Mouse (Mus musculus) T-cell, adult 2 months (primary cell): ENCODE measurements around the gene Sos1.

Experiments used
- DNase-seq: peaks from one replicate; pipeline ENCODE4 v3.0.0; 2022; ENCODE audit warnings: low spot score

Gene Sos1

DNA sequence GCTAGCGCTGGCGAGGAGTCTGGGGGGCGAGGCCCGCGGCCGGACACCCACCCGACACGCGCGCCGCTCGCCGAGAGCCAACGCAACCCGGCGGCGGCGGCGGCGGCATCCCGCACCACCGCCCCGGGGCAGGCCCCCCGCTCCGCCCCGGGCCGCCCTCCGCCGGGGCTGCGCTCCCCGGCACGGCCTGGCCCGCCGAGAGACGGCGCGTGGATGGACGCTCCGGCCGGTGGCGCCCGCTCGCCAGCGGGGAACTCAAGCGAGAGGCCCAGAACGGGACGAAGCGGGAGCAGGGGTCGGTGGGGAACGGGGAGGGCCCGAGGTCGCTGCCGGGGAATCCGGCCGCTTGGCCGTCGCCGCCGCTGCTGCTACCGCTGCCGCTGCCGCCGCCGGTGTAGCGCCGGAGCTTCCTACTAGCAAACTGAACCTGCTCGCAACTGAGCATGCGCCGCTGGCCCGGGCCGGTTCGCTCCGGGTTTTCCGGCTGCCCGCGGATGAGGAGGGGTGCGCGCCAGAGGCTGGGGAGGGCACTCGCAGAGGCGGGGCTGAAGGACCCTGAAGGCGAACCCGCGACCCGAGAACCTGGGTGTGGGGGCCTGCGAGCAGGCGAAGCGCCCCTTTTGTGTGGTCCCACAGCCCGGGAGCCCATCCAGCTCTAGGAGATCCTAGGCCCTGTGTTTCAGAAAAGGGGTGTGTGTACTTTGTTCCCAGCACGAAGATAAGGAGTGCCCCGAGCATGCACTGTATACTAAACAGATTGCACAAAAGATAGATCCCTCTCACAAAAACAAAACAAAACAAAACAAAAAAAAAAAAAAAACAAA, at the start of gene Sos1:
Sos1 (minus strand) TSS at position 423 of the 824 bp plus-strand sequence.
- DNase-seq = peak; percentile 94

DNA sequence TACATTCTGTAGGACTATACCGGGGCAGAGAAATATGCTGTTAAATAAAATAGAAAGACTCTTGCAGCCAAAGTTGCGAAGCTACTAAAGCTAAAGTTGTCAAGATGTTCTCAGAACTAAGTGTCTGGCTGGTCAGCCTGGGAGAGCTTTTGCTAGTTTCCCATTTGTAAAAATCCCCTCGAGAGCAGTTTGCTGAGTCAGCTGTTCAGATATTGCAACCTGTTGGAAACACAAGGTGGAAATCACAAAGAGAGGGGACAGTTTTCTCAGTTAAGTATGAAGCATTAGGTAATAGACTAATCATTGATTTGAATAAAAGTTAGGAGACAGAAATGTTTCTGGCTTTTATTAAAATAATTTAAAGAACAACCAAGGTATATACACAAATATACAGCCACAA, 43.0 kb upstream of the Sos1 start:
- DNase-seq = no peak

DNA sequence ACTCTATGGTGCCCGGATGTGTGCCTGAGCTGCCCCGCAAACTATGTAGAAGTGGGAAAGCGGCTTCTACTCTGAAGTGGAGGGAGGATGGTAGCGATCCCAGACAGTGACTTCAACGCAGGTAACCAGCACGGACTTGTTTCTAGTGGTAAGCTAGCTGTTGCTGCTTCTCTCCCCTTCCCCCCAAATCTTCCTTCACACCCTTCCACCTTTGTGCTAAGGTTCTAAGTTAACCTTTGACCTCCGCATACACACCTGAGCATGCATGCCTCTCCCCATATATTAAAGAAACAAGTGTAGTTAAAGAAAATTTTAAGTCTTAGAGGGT, 41.9 kb upstream of the Sos1 start:
- peak; percentile 32 for DNase-seq

DNA sequence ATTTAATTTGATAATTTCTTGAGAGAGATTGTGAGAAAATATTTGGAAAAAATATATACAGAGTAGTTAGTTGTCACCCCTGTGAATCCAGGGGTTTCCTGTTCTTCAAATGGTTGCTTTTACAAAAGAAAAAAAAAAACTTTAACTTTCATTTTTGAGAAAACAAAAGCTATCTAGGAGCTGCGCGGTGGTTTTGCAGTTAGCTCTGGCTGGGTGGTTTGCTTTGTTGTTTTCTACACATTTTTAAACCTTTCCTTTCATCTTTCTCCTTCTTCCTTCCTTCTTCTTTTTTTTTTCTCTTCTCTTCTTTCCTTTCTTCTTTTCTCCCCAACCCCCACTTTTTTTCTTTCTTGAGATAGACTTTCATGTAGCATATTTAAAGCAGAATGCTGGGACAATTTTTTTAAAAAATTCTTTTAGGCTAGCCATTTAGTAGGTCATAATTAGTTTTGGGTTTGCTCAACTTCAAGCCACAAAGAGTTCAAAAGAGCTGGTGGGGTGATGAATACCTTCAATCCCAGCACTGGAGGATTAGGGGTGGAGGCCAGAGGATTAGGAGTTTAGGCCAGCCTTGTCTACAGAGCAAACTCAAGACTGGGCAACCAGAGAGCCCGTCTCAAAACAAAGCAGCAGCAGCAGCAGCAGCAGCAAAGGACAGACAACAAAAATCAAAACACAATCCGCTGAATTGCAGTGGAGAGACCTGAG, 41.4 kb upstream of the Sos1 start:
- peak; percentile 23 for DNase-seq

DNA sequence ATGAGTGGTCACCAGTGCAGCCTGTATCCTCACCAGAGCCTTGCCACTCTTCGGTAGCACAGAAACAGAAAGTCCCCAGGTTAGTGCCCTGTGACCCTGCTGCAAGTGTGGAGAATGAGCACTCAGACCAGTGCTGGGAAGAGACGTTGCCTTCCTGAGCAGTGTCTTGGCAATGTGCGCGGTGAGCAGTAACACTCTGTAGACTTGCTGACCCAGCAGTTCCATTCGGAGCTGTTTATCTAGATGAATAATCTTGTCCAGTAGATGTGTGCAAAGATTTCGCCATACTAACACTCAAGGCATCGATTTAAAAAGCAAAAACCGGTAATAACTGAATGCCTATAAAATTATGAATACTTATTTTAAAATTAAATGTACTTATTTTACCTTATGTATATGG, 40.3 kb upstream of the Sos1 start:
- DNase-seq = no peak

DNA sequence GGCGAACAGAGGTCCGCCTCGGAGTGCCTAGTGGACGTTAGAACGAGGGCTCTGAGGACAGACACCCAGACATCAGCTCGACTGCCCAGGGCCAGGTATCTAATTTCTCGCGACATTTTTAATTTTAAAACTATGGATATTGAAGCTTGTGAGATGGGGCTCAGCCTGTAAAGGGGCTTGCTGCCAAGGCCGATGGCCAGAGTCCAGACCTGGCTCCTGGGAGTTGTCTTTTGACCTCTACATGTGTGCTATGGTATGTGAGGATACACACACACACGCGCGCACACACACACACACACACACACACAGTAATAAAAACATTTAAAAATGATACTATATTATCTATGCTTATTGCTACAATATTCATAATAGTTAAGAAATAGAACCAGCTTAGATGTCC, 38.6 kb upstream of the Sos1 start:
- DNase-seq = no peak

DNA sequence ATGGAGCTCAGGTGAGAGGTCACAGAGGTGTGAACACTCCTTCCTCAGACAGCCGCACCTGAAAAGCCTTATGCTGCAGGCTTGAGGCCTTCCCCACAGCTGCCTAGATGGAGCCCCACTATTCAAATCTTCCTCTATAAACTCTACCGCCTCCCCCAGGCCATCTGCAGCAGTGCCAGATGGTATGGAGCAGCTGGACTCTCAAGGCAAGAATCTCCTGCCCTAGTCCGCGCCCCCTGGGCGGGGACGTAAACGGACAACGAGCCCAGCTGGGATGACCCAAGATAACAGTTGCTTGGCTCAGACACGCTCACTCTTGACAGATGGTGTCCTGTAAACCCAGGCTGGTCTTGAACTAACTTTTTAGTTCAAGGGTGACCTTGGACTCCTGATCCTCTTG, 37.0 kb upstream of the Sos1 start:
- no peak for DNase-seq

DNA sequence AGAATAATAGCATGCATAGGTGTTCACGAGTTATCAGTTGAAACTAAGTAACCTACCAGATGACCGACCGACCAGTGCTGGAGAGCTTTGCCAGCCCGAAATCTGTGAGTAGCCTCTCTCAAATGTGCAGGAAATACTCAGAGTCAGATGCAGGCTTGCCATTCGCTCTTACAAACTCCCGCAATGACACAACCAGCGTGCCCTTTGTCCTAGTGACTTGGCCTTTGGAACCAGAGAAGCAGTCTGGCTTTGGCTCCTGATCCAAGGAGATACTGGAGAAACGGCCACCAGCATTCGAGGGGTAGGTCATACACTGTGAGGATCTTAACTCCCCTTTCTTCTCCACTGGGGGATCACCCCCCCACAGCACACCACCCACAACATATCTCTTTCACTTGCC, 35.7 kb upstream of the Sos1 start:
- DNase-seq = no peak

DNA sequence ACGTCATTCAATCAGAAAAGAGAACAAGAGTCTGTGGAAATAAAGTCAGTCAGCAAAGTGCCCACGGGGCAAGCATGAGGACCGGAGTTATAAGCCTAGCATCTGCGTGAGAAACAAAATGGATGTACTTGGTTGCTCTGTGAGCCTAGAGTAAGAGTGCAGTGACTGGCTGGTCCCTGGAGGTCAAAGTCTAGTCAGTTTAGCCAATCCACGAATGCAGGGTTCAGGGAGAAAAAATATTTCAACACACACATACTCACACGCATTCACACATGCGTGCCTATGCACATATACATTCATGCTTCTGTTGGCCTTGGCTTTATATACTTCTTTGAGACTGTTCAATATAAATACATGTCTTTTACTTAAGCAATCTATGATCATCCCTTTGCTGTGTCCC, 35.3 kb upstream of the Sos1 start:
- DNase-seq = no peak

DNA sequence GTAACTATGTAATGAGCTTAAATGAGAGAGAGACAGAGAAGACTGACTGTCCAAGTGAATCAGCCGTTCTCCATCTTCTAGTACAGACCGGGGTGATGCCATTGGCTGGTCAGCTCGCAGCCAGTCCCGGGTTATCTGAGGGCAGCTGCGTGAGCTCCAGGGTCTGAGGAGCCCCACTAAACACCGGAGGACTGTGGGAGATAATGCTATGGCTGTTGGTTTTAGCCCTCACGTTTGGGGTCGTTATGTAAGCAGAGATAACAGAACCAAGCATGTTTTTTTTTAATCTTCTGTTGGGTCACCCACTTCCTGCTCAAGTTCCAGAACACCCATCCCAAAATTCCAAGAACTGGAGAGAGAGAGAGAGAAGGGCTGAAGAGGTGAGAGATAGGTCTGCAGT, 33.5 kb upstream of the Sos1 start:
- no peak for DNase-seq

DNA sequence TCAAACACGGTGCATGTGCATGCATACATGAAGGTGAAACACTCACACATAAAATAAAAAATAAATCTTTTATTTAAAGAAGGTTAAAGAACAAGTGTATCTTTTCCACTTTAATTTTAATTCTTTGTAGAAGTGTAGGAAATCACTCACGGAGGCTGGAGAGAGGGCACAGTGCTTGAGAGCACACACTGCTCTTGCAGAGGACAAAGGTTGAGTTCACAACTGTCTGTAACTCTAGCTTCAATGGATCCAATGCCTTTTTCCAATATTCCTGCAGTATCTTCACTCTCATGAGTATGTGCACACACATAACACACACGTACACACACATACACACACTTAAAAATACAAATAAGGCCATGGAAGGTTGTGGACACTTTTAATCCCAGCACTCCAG, 30.2 kb upstream of the Sos1 start:
- no peak for DNase-seq

DNA sequence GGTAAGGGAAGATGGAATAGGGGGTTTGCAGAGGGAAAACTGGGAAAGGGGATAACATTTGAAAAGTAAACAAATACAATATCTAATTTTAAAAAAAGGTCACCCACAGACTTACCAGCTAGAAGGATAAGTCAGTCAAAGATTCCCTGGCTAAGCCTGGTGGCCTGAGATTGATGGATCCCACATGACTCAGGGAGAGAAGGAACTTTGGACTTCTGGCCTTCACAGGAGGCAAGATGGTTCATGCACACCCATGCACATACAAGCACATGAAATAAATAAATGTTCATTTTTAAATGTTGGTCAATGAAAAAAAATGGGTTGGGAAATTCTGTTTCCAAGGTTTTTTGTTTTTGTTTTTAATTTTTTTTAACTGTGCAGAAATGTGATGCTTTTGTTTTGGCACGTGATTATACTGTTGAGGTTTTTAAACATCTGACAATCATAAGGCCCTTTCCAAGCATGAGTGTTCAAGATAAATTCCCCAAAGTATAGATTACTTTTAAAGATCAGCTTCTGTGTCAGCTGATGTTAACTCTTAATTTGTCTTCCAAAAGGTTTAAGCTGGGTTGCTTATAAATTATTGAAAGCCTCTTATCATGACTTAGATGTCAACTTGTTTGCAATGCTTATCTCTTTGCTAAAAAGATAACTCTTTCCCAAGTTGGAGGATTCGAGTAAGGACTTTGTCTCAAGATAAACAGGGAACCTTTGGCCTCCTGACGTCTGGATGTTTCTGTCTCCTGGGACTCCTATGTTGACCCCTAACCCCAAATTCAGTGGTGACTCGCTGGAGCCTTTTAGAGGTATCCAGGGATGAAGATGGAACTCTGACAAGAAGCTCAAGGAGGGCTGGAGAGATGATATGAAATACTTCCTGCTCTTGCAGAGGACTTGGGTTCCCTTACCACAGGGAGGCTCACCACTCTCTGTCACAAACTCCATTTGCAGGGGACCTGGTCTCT, 29.5 kb upstream of the Sos1 start:
- no peak for DNase-seq

DNA sequence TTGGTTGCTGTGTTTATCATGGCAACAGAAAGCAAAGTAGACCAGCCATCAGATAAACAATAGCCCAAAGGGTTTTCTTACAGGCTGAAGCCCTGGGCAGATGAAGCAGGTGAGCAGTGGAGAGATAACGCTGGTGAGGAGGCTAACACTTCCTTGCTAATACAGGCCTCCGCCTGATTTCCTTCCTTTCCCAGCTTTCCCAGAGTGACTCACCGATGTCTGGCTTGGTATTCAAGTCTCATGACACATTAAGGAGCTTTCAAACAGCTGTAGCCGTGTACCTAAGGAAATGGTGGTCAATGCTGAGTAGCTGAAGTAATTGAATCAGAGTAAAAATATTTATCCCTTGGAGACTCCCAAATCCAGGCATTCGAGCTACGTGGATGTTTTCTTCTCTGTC, 25.5 kb upstream of the Sos1 start:
- no peak for DNase-seq

DNA sequence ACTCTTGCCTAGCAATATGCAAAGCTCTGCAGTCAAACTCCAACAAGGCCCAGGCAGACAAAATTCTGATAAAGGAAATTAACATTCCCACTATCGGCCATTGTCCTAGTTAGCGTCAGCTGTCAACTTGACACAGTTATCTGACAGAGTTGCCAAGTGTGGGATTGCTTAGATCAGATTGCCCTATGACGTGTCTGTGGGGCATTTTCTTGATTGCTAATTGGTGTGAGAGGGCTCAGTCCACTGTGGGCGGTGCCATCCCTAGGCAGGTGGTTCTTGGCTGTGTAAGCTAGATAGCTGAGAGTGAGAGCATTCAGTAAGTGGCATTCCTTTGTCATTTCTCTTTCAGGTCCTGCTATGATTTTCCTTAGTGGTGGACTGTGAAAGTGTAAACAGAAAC, 25.1 kb upstream of the Sos1 start:
- DNase-seq = no peak

DNA sequence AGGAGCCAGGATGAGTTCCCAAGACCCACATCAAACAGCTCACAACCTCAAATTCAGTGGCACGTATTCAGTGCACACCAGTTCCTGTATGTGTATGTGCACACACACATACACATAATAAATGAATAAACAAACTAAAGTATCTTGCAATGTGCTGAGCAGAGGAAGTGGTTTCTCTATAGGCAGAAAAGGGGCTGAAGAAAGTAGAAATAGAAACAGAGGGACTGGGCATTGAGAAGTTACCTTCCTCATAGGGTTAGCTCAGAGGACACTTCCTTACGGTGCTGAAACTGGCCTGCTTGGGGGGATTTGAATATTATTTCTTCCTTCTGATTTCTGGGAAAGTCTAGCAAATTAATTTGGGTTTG, 21.5 kb upstream of the Sos1 start:
- no peak for DNase-seq

DNA sequence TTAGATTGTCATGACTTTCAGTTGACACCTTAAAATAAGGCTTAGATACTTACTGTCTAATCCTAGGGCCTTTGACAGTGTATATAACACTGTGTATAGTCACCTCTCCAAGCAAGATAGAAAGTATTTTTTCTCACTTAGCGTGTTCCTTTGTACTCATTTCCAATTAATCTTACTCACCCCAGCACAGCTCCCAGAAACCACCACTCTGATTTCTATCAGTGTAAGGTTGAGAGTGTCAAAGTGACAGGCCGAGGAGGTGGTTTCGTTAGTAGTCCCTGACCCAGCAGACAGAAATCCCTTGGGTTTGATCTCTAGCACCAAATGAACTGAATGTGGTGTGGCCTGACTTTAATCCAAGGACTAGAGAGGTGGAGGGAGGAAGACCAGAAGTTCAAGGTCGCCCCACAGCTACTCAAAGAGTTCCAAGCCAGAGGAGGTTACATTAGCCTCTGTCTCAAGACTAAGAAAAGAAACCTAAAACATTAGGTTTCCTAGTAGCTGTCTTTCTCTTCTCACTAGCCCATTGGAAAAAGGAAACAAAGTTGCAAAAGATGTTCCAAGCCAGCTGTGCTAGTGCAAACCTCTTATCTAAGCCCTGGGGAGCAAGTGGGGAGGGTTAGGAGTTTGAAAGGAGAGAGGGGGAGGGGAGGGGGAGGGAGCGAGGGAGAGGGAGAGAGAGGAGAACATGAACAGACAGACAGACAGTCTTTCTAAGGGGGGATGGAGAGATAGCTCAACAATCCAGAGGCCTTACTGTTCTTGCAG, 21.0 kb upstream of the Sos1 start:
- DNase-seq = no peak

DNA sequence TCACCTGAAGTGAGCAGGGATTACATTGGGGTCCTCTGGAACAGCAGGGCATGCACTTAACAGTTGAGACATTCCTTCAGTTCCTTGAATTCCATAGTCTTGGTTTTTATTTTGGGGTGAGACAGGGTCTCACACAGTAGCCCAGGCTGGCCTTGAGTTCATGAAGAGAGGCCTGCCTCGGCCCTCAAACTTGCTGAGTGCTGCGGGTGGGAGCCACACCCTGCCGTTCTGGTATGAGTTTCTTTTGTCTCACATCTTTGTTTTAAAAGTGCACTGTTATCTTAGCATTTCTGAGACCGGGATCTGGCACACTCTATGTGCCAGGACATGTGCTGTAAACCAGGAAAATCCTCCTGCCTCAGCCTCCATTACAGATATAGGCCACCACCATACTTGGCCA, 19.8 kb upstream of the Sos1 start:
- no peak for DNase-seq

DNA sequence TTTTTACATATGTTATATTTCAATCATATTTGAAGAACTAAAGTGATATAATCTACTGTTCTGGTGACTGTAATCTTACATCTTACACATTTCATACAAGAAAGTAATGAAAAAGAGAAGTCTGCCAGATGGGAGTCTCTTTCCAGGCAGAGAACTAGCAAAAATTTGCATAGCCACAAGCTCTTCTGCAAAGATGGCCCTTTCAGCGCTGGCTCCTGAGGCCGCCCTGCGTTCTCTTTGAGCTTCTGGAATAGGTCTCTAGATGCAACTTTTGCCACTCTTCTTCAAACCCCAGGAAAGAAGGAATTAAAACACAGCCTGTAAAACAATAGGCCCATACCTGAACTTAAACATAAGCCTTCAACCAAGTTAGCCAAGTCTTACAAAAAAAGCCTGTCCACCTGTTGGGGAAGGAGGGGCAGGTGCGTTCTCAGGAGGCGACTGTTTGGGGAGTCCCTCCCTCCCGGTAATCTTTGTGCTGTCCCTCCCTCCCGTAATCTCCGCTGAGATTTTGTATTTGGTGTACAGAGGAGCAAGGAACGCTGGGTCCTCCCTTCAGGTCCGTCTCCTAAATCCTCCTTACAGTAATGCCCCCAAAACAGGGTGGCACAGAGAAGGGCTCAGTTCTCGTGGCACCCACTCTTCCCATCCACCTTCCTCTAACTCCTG, 18.5 kb upstream of the Sos1 start:
- no peak for DNase-seq

DNA sequence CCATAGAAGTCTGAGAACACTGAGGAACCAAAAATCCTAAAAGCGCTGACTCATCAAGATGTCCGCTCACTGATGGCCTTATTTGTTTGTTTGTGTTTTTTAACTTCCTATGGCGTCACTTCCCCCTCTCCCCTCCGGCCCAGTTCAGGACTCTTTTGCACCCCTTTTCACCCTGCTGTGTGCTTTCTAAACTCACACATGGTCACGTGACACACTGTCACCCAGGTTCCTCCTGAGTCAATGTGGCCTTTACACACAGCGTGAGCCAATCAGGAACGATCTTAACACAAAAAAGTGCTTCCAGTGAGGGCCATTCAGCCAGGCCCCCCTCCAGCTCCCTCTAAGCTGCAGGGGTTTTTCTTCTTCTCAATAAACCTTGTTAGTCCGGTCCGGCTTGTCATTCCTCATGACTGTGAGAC, 16.9 kb upstream of the Sos1 start:
- no peak for DNase-seq

DNA sequence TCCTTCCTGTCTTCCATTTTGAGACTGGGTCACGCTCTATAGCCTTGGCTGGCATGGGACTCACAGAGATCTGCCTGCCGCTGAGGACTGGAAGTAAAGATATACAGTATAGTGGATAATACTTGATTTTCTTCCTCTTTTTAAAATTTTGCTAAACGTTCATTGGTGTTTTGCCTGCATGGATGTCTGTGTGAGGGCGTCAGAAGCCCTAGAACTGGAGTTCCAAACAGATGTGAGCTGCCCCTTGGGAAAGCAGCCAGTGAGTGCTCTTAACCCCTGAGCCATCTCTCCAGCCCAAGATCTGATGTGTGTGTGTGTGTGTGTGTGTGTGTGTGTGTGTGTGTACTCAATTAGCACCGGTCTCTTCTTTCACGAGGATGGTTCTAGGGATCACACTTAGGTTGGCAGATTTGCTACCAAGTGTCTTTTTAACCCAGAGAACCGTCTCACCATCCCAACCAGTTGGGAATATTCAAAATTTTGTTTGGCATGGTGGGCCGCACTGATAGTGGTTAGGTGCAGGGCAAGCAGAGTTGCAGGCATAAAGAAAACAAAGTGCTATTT, 16.4 kb upstream of the Sos1 start:
- no peak for DNase-seq

DNA sequence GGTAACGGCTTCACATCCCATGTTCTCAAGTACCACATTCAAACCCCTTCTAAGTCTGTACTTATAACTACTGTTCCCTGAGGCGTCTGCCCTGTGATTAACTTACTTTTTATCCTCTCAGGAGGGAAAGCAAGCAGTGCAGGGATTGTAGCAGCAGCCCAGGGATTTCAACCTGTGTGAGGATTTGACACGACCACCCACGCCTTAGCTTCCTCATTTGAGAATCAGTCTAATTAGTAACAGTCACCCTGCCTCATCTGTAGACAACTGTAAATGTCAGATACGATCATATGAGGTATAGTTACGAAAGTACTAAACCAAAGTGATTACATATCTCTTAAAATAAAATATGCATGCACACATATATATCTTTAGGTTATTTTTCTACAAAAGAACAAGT, 15.9 kb upstream of the Sos1 start:
- no peak for DNase-seq
